Mouse (Mus musculus) CH12.LX (cell line): ENCODE measurements around the gene Herc4. TPM values are rescaled to one million over a fixed set of nuclear protein-coding genes. Genes with fewer than 3 reads are reported as not detected.
A peak's percentile ranks its signal among the peaks of the same experiment; 100 is the strongest.

Source experiments
- DNase-seq: peaks from one replicate; pipeline ENCODE4 v3.0.0-alpha.2; 2013; ENCODE audit errors: extremely low read depth
- H3K27ac ChIP-seq: 2 replicates; pipeline ENCODE4 v1.5.1; 2012; ENCODE audit warnings: low read depth, mild to moderate bottlenecking, control low read depth, moderate library complexity; ENCODE audit not compliant: insufficient read depth
- H3K27me3 ChIP-seq: replicated peaks from 2 replicates; pipeline ENCODE3; 2012; ENCODE audit warnings: inconsistent platforms
- H3K36me3 ChIP-seq, 2 experiments: replicated peaks in 1 of 2; 2 replicates each; pipeline versions ENCODE3 to v1.6.1; 2012; ENCODE audit warnings: inconsistent platforms in 1 of 2, low read length in 1 of 2, mild to moderate bottlenecking in 1 of 2, mixed read lengths in 1 of 2, moderate library complexity in 1 of 2; ENCODE audit not compliant: control insufficient read depth in 1 of 2, insufficient read depth in 1 of 2
- H3K4me1 ChIP-seq, 2 experiments: 2 replicates each; pipeline ENCODE4 v1.6.1; 2012; ENCODE audit warnings: inconsistent platforms in 1 of 2, moderate library complexity in 1 of 2; ENCODE audit not compliant: insufficient read depth in 2 of 2, control insufficient read depth in 1 of 2
- H3K4me2 ChIP-seq: 2 replicates; pipeline ENCODE4 v1.6.1; 2012; ENCODE audit warnings: low read depth, mild to moderate bottlenecking, control low read depth; ENCODE audit not compliant: poor library complexity, insufficient read depth, severe bottlenecking
- H3K4me3 ChIP-seq, 3 experiments: fragments of 150-350 bp in 1 of 3; sonication (generic) in 1 of 3; replicated peaks in 1 of 3; 2 replicates each; pipeline versions ENCODE3 to v1.5.1; 2011 to 2012; ENCODE audit warnings: low read depth in 2 of 3, low read length in 2 of 3, mild to moderate bottlenecking in 2 of 3, moderate library complexity in 2 of 3, control low read depth in 1 of 3, improper control_type of control experiment in 1 of 3, inconsistent platforms in 1 of 3, mixed read lengths in 1 of 3; ENCODE audit not compliant: poor library complexity in 1 of 3
- H3K79me2 ChIP-seq: replicated peaks from 2 replicates; pipeline ENCODE4 v1.6.1; 2012; ENCODE audit warnings: mild to moderate bottlenecking, moderate library complexity; ENCODE audit not compliant: control insufficient read depth, poor library complexity, insufficient read depth, severe bottlenecking; ENCODE audit errors: extremely low read depth
- H3K9ac ChIP-seq: 2 replicates; pipeline ENCODE4 v1.6.1; 2012; ENCODE audit warnings: low read depth, mild to moderate bottlenecking, control low read depth, moderate library complexity; ENCODE audit not compliant: insufficient read depth
- H3K9me3 ChIP-seq: replicated peaks from 2 replicates; pipeline ENCODE3; 2012; ENCODE audit warnings: low read length, inconsistent platforms, mixed read lengths
- BHLHE40 ChIP-seq: IDR thresholded peaks from 2 replicates; pipeline ENCODE4 v1.6.1; 2011; ENCODE audit warnings: mild to moderate bottlenecking, low read depth, low read length, improper control_type of control experiment
- CHD2 ChIP-seq: IDR thresholded peaks from 2 replicates; pipeline ENCODE4 v1.6.1; 2011; ENCODE audit warnings: low read length, improper control_type of control experiment
- E2F4 ChIP-seq: IDR thresholded peaks from 2 replicates; pipeline ENCODE4 v1.6.1; 2011; ENCODE audit warnings: low read depth, low read length, improper control_type of control experiment; ENCODE audit not compliant: insufficient replicate concordance
- HCFC1 ChIP-seq: IDR thresholded peaks from 2 replicates; pipeline ENCODE4 v1.6.1; 2012; ENCODE audit warnings: low read depth, mild to moderate bottlenecking, inconsistent platforms, low read length, improper control_type of control experiment
- MAFK ChIP-seq: IDR thresholded peaks from 2 replicates; pipeline ENCODE4 v1.6.1; 2011; ENCODE audit warnings: low read length, improper control_type of control experiment; ENCODE audit not compliant: insufficient replicate concordance
- MAX ChIP-seq: IDR thresholded peaks from 2 replicates; pipeline ENCODE4 v1.6.1; 2011; ENCODE audit warnings: low read length, improper control_type of control experiment
- MXI1 ChIP-seq: IDR thresholded peaks from 2 replicates; pipeline ENCODE4 v1.6.1; 2011; ENCODE audit warnings: mild to moderate bottlenecking, low read depth, low read length, improper control_type of control experiment
- MYC ChIP-seq: IDR thresholded peaks from 2 replicates; pipeline ENCODE4 v1.6.1; 2011; ENCODE audit warnings: low read depth, mild to moderate bottlenecking, improper control_type of control experiment, low read length
- NELFE ChIP-seq: IDR thresholded peaks from 2 replicates; pipeline ENCODE4 v1.6.1; 2011; ENCODE audit warnings: low read depth, low read length, improper control_type of control experiment
- NRF1 ChIP-seq: IDR thresholded peaks from 2 replicates; pipeline ENCODE4 v1.6.1; 2014; ENCODE audit warnings: low read depth, mild to moderate bottlenecking, inconsistent platforms, low read length, improper control_type of control experiment, moderate library complexity
- PAX5 ChIP-seq: IDR thresholded peaks from 2 replicates; pipeline ENCODE4 v1.6.1; 2012; ENCODE audit warnings: low read length, inconsistent platforms, mixed read lengths
- POLR2A ChIP-seq: IDR thresholded peaks from 2 replicates; pipeline ENCODE4 v1.6.1; 2011; ENCODE audit warnings: low read depth, mild to moderate bottlenecking, improper control_type of control experiment, low read length
- POLR2AphosphoS2 ChIP-seq: IDR thresholded peaks from 2 replicates; pipeline ENCODE4 v1.6.1; 2011; ENCODE audit warnings: low read depth, low read length, improper control_type of control experiment
- SIN3A ChIP-seq: IDR thresholded peaks from 2 replicates; pipeline ENCODE4 v1.6.1; 2012; ENCODE audit warnings: low read length, improper control_type of control experiment, inconsistent platforms
- TBP ChIP-seq: conservative IDR thresholded peaks from 2 replicates; pipeline ENCODE4 v1.6.1; 2011; ENCODE audit warnings: low read depth, low read length, improper control_type of control experiment
- TCF12 ChIP-seq: IDR thresholded peaks from 2 replicates; pipeline ENCODE4 v1.6.1; 2014; ENCODE audit warnings: low read depth, mild to moderate bottlenecking, inconsistent platforms, low read length, improper control_type of control experiment
- USF1 ChIP-seq: IDR thresholded peaks from 2 replicates; pipeline ENCODE4 v1.6.1; 2014; ENCODE audit warnings: low read depth, mild to moderate bottlenecking, inconsistent platforms, low read length, improper control_type of control experiment
- USF2 ChIP-seq: conservative IDR thresholded peaks from 2 replicates; pipeline ENCODE4 v1.6.1; 2011; ENCODE audit warnings: low read depth, low read length, improper control_type of control experiment
- ZMIZ1 ChIP-seq: IDR thresholded peaks from 2 replicates; pipeline ENCODE4 v1.6.1; 2012; ENCODE audit warnings: low read depth, mild to moderate bottlenecking, inconsistent platforms, low read length, improper control_type of control experiment
- ZNF384 ChIP-seq: IDR thresholded peaks from 2 replicates; pipeline ENCODE4 v1.6.1; 2012; ENCODE audit warnings: low read depth, low read length, improper control_type of control experiment, inconsistent platforms
- dilution Hi-C: fragments of 300-500 bp; cut with MboI; formaldehyde crosslinking; loops from 2 replicates; pipeline ENCODE4 v1.14.3; 2020; ENCODE audit warnings: low sequenced_read_pairs; ENCODE audit not compliant: extremely low pct_unique_long_range_greater_than_20kb, extremely low pct_ligation_motif_present
- in situ Hi-C: fragments of 300-500 bp; cut with MboI; formaldehyde crosslinking; loops from 3 replicates; pipeline ENCODE4 v1.14.3; 2019; ENCODE audit warnings: low sequenced_read_pairs, low pct_ligation_motif_present, low pct_unique_long_range_greater_than_20kb, mixed read lengths
- polyA plus RNA-seq: library from polyadenylated mRNA; unstranded; fragments of >175 nt; gene quantifications from 2 replicates; pipeline ENCODE4 v1.2.1, GENCODE M21; 2012; ENCODE audit warnings: low read depth; ENCODE audit not compliant: insufficient read length
- total RNA-seq, 2 experiments: library from RNA; depleted of rRNA; stranded (reverse); fragments of 300-350 nt in 1 of 2; fragments of >200 nt in 1 of 2; gene quantifications; 2 replicates each; pipeline ENCODE4 v1.2.3; 2012 to 2014

Herc4 gene
- total and polyA plus RNA-seq, 3 experiments, result 36.6 to 96.1 (median 68.1) TPM

GRCm38 (mm10) chr10:63337326-63337725 is 93.7 kb downstream of the Herc4 start:
- Histone ChIP-seq H3K27ac (no peak overlapping the region), H3K27me3 (peaks cover 4% of the 10 kb centered on the region), H3K79me2 (peaks cover 25% of the 10 kb centered on the region), H3K36me3 (peaks cover 14 to 39% of the 10 kb centered on the region in 2 experiments), H3K9ac (peak overlapping the region; percentile 97), H3K4me1 (peaks cover 3 to 18% of the 10 kb centered on the region in 2 experiments; a peak in 3 of 4 replicates), H3K4me2 (peak overlapping the region; percentile 54), H3K9me3 (peaks cover 6% of the 10 kb centered on the region), H3K4me3 (peak overlapping the region; percentile 66 to 95 (median 69))
- TF ChIP-seq E2F4 (no peak), SIN3A (0 out of 2 replicates have a peak, but pooled peaks have one; percentile 24), MXI1 (0 out of 2 replicates have a peak, but pooled peaks have one; percentile 26)
- in situ Hi-C loops (no loop called here), dilution Hi-C loops (no loop called here)
- DNase-seq, result no peak

GRCm38 (mm10) chr10:63337951-63338836 is 94.6 kb downstream of the Herc4 start:
- peak; percentile 57 for DNase-seq
- Histone ChIP-seq H3K4me1 (peaks cover 3 to 18% of the 10 kb centered on the region in 2 experiments; a peak in 3 of 4 replicates), H3K79me2 (peaks cover 23% of the 10 kb centered on the region), H3K9me3 (peaks cover 8% of the 10 kb centered on the region), H3K9ac (peak overlapping the region; percentile 97), H3K27ac (no peak overlapping the region), H3K4me3 (peak overlapping the region; percentile 66 to 95 (median 69)), H3K4me2 (peak overlapping the region; percentile 56), H3K27me3 (peaks cover 4% of the 10 kb centered on the region), H3K36me3 (peaks cover 10 to 31% of the 10 kb centered on the region in 2 experiments)
- TF ChIP-seq NRF1 (peak; percentile 60), ZNF384 (peak; percentile 92), BHLHE40 (peak; percentile 33; the same call in 1 of the 2 replicates), POLR2A (no peak), SIN3A (peak; percentile 9; the same call in 1 of the 2 replicates), POLR2AphosphoS2 (no peak), PAX5 (no peak)
- in situ Hi-C loops (no loop called here), dilution Hi-C loops (no loop called here)

GRCm38 (mm10) chr10:63338914-63339643 is 95.5 kb downstream of the Herc4 start:
- Histone ChIP-seq H3K36me3 (peaks cover 6 to 22% of the 10 kb centered on the region in 2 experiments), H3K4me3 (peak overlapping the region; percentile 23 to 95 (median 69)), H3K27ac (no peak overlapping the region), H3K9ac (peak overlapping the region; percentile 97), H3K4me1 (peaks cover 3 to 18% of the 10 kb centered on the region in 2 experiments; a peak in 3 of 4 replicates), H3K4me2 (peak overlapping the region; percentile 80), H3K9me3 (peaks cover 8% of the 10 kb centered on the region), H3K79me2 (peaks cover 21% of the 10 kb centered on the region), H3K27me3 (peaks cover 4% of the 10 kb centered on the region)
- DNase-seq, result peak; percentile 70
- in situ Hi-C loops, result no loop called here
- dilution Hi-C loops, result no loop called here
- TF ChIP-seq ZMIZ1 (peak; percentile 92), MAFK (no peak), MYC (no peak), MXI1 (peak; percentile 25; the same call in 1 of the 2 replicates), USF2 (peak; percentile 64; the same call in 1 of the 2 replicates), CHD2 (no peak), E2F4 (no peak), PAX5 (no peak), POLR2A (peak; percentile 94), SIN3A (peak; percentile 84), USF1 (peak; percentile 89), POLR2AphosphoS2 (0 out of 2 replicates have a peak, but pooled peaks have one; percentile 32), TBP (peak; percentile 36; the same call in 1 of the 2 replicates), BHLHE40 (peak; percentile 88), HCFC1 (peak; percentile 44; the same call in 1 of the 2 replicates), NELFE (peak; percentile 93), MAX (peak; percentile 52; the same call in 1 of the 2 replicates), TCF12 (peak; percentile 77)
